Mouse (Mus musculus): ENCODE data around the gene Tex12. TPM values are rescaled to one million over a fixed set of nuclear protein-coding genes. Genes with fewer than 3 reads are reported as not detected.

Gene Tex12
- not detected for total RNA-seq (2023)

DNA sequence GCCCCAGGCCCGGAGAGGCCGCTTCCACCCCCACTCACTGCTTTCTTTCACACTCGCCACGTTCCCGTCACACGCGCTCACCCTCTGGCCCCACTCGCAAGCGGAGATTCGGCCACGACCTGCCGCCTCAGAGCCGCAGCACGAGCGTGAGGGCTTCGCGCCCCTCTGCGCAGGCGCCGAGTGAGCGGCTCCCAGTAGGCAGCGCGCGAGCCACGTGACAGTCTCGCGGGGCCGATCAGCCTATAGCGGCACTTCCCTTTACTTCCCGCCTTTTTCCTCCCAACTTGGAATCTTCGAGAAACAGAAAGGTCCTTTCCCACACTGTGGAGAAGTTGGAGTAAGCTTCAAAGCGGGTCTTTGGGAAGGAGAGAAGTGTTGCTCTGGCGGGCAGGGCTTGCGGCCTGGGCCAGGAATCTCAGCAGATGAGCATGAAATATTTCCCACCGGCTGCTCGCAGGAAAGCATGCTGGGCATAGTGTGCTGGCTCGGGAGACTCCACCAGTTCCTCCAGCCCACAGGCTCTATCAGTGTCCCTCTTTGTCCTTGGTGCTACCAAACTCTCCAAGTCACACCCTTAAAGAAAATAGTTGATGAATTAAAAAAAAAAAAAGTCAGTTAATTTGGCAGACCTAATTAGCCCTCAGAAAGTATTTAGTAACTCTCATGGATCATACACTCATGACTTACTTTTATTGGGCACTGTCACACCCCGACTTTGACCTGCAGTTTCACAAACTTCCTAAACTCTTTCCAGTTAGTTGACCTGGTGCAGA, at the start of gene Tex12:
TSS of gene Tex12 (minus strand) at position 181 of the 773 bp plus-strand sequence.

DNA sequence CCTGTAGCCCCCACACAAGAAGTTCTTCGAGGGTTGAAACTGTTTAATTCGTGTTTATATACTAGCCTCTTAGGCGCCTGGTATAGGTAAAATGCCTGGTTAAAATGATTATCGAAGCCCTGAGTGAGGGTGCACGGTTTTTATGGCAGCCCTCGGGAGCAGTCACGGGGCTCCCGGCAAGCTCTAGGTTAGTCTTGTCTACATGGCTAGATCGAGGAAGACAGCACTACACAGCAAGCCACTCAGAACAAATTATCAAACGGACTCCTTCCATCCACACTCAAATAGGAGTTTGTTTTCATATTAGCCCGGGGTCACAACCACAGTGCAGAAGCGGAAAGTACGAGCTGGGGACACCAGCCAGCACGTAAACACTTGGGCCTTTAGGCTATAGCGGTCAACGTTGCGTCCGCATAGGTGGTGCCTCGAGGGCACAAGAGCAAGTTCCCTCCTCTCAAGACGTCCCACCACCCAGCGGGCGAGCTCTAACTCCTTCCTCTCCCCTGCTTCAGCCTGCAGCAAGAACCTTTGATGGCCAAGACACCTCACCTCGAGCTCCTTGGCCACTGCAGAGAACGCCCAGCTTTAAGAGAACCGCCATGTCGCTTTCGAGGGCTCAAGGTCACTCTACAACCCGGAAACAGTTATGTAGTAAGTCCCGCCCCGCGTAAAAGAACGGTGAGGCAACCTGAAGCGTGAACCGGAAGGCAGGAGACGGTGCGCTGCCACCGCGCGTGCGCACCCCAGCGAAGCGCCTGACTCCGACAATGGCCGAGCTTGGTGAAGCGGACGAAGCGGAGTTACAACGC, 42.3 kb upstream of the Tex12 start, which contains the start of the genes Sdhd and Timm8b:
TSS of gene Sdhd (minus strand) at position 624 of the 809 bp plus-strand sequence.
TSS of gene Timm8b (plus strand) at position 722 of the 809 bp plus-strand sequence.

DNA sequence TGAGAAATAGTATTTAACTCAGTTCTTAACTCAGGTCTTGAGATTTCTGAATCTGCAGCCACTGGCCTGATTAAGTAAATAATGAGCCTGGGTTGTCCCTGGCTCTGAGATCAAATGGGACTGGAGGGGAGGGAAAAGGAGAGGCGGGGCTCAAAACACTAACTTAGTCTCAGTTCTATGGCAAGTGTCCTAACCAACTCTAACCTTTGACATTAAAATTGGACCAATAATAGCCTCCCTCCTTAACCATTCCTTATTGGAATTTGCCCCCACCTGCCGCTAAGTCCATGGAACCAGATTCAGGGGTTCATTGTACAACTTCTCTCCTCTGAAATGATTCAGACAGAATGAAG, 6.1 kb downstream of the Tex12 start, which contains the start of gene Bco2:
TSS of gene Bco2 (minus strand) at position 88 of the 353 bp plus-strand sequence.

DNA sequence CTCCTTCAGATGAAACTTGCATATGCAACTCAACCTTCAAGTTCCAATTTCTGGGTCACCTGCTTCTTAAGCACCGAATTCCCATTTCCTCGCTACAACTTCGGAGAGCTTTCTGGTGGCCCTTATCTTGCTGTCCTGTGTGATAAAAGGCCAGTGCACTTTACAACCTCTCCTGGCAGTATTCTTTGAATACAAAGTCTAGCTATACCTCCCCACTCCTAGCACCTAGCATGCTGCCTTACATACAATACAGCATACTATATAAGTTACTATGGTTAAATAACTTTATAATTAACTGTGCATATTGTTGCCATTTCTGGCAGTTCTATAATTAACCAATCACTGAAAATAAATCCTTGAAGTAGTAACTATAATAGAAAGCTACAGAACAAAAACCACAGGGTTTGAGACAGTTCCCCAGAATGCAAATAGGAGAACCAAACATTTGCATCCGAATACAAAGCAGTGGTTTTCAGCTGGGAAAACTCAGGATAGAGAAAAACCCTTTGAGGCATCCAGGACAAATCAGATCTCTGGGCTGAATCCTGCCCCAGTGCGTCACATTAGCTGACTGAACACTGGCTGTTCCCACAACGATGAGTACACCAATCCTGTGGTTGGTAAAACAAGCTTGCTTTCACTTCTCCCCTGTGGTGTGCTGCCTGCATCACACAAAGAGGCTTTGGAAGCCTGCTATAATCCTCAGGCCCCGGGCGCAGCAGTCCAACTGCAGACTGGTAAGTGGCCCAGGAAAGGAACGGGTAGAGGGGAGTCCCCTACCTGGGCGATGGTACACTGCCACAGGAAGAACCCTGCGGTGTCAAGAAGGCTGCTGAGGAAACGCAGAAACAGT, 6.7 kb downstream of the Tex12 start, which contains the start of gene Il18:
TSS of gene Il18 (plus strand) at position 587 of the 853 bp plus-strand sequence.

DNA sequence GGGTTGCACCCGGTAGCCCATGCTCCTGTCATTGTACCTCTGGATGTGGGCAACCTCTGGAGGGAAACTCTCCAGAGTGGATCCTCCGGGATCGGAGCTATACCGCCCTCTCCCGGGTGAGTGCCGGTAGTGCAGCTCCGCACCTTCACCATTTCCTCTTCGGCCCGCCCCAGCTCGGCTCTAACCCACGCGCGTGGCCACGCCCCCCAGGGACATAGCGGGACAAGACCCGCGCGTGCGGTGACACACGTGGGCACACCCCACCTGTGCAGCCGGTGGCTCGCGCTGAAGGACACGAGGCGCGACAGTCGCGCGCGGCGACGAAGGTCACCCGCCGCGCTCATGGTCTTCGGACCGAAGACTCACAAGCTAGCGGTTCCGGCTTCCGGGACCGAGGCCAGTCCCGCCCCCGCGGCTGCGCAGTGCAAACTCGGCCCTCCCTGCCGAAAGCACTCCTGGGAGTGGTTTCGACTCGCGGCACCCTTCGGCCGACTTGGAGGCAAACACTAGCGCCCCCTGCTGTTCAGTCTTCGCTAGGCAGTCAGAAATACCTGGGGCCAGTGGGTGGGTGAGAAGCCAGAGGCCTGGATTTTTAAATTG, 32.7 kb downstream of the Tex12 start, which contains the start of gene Pts:
TSS of gene Pts (minus strand) at position 432 of the 600 bp plus-strand sequence.

Other genes with a start within 250 kb of the Tex12 start
- gene Rpl10-ps3, start 216.4 kb downstream of the Tex12 start, total RNA-seq (2023): 2,155 TPM
- gene Plet1, start 66.8 kb downstream of the Tex12 start, total RNA-seq (2023): not detected
- gene Pts, start 32.6 kb downstream of the Tex12 start, total RNA-seq (2023): 38.3 TPM
- gene Il18, start 6.5 kb downstream of the Tex12 start, total RNA-seq (2023): 2.6 TPM
- gene Bco2, start 6.1 kb downstream of the Tex12 start, total RNA-seq (2023): not detected
- 50.3 TPM for gene Sdhd, start 42.5 kb upstream of the Tex12 start, total RNA-seq (2023)
- gene Timm8b, start 42.6 kb upstream of the Tex12 start, total RNA-seq (2023): 41.3 TPM
- 1.2 TPM for gene Pih1d2, start 56.0 kb upstream of the Tex12 start, total RNA-seq (2023)
- gene Nkapd1, start 56.1 kb upstream of the Tex12 start, total RNA-seq (2023): 36.9 TPM
- 28.1 TPM for gene Dlat, start 98.5 kb upstream of the Tex12 start, total RNA-seq (2023)
- 0.40 TPM for gene Dixdc1, start 178.2 kb upstream of the Tex12 start, total RNA-seq (2023)
- gene 2310030G06Rik, start 185.2 kb upstream of the Tex12 start, total RNA-seq (2023): not detected
- gene Cryab, start 190.0 kb upstream of the Tex12 start, total RNA-seq (2023): not detected
- not detected for gene Hspb2, start 191.0 kb upstream of the Tex12 start, total RNA-seq (2023)
- 12.8 TPM for gene Fdxacb1, start 206.9 kb upstream of the Tex12 start, total RNA-seq (2023)
- 21.4 TPM for gene Alg9, start 213.7 kb upstream of the Tex12 start, total RNA-seq (2023)
- gene 1110032A03Rik, start 214.2 kb upstream of the Tex12 start, total RNA-seq (2023): 15.6 TPM